Comparison of ENCODE assay signal across 9 mouse cellular contexts in the genomic region with DNA sequence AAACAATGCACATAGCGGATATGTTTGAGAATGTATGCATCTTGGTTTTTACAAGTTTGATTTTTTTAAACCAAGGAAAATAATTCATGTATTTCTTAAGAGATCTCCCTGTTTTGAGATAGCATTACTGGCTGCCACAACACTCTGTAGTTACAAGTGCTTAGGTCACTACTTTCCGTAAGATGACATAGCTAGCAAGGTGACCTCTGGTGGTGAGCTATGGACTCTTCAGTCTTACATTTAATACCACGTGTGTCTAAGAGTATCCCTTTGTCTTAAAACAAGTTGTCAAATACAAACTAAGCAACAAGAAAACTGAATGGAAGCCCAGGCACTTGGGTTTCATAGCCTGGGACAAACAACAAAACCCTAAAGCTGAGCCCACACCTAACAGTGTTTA. TPM values are rescaled to one million over a fixed set of nuclear protein-coding genes. Genes with fewer than 3 reads are reported as not detected.
DNase-seq lines count a peak whose midpoint lies in the region; ATAC-seq and TF ChIP-seq lines count a peak whose summit lies in the region.
"Had no signal": no experiment of that assay in that cellular context is flagged by ENCODE, and none has a peak within 500 bp of the region (broad histone marks: within the 10 kb centered on the region; RNA-seq: fewer than 3 reads in every experiment).

No protein-coding gene starts in this region.

- H3K4me2 ChIP-seq in limb, embryonic 14.5 days (replicated peaks; ENCODE audit: low read depth, low read length, severe bottlenecking): no peak overlapping the region
- H3K4me2 ChIP-seq: limb, embryonic 15.5 days had no signal

- peaks cover 71% of the 10 kb centered on the region for H3K36me3 ChIP-seq in limb, embryonic 14.5 days (ENCODE audit: control insufficient read depth, insufficient read depth, low read length)

- no peaks in the 10 kb centered on the region for H3K4me1 ChIP-seq in limb, embryonic 14.5 days (ENCODE audit: control insufficient read depth, insufficient read depth, low read length)
- H3K4me1 ChIP-seq: limb, embryonic 15.5 days had no signal

- no peaks in the 10 kb centered on the region for H3K27me3 ChIP-seq in limb, embryonic 14.5 days (ENCODE audit: control insufficient read depth, insufficient read depth, low read length)
- H3K27me3 ChIP-seq: limb, embryonic 15.5 days had no signal

- intact Hi-C loops in heart, postnatal 10 days (cut with DNase I): loop anchor here (2.0 to 10.0 kb wide), 4 partner anchors 69 to 497 kb away; partner anchors contain the start of gene Gypa

- WGBS in limb, embryonic 14.5 days: 49% methylated on average over 3 of the region's 3 CpGs

- peak; percentile 24 for DNase-seq in layer of hippocampus, adult 11-12 months (ENCODE audit: low spot score)
- DNase-seq in layer of hippocampus, postnatal 25 days (ENCODE audit: extremely low spot score in 1 of 2, low spot score in 1 of 2): no peak
- peak; percentile 55 for DNase-seq in ZHBTc4 (ENCODE audit: low read depth, low spot score)
- peak; percentile 63 to 64 for DNase-seq in heart, postnatal 10 days
- peak; percentile 87 for DNase-seq in limb, embryonic 14.5 days (ENCODE audit: low spot score)
- DNase-seq in retina, postnatal 1 day: peak; percentile 61
- no peak for DNase-seq in thymus, postnatal 36 days
- DNase-seq in cerebellum, adult 11-12 months: no peak

- TF ChIP-seq POLR2A in limb, embryonic 14.5 days (IDR thresholded peaks at IDR 0.05; ENCODE audit: borderline replicate concordance, extremely low read depth, insufficient read depth, insufficient read length): no peak

- ATAC-seq in limb, embryonic 14.5 days (ENCODE audit: low FRiP score, low read depth): peak; percentile 78; the same call in 1 of the 2 replicates

- H3K9me3 ChIP-seq in limb, embryonic 14.5 days (ENCODE audit: control insufficient read depth, low read length): no peaks in the 10 kb centered on the region
- H3K9me3 ChIP-seq: limb, embryonic 15.5 days had no signal

- no peak overlapping the region for H3K27ac ChIP-seq in limb, embryonic 14.5 days (replicated peaks; ENCODE audit: low read depth, low read length)
- H3K27ac ChIP-seq: limb, embryonic 15.5 days had no signal

- no peak overlapping the region for H3K4me3 ChIP-seq in limb, embryonic 14.5 days (replicated peaks; ENCODE audit: low read length)
- H3K4me3 ChIP-seq: limb, embryonic 15.5 days had no signal

- H3K9ac ChIP-seq in limb, embryonic 14.5 days (ENCODE audit: low read depth, low read length, severe bottlenecking): no peak overlapping the region
- H3K9ac ChIP-seq: limb, embryonic 15.5 days had no signal

RNA-seq across cellular contexts. Expression of gene Usp38, which starts 22.8 kb away (rescaled TPM):
- 10 to 100 TPM; 24.9 to 25.8 TPM for total RNA-seq in layer of hippocampus, postnatal 25 days (2021)
- 10 to 100 TPM; 22.3 to 23.3 TPM for total RNA-seq in heart, postnatal 10 days (2021)
- 10.9 and 11.6 TPM in 2 replicates for polyA plus RNA-seq in limb, embryonic 14.5 days (2012; rRNA removed)
- polyA plus RNA-seq in limb, embryonic 14.5 days (2014; fragmentation: Nextera tagmentation; extraction: Ambion mirVana): 22.6 and 24.1 TPM in 2 replicates

Comparison
In these comparisons a context has a peak if more than half of its experiments do, and no peak if none do; other contexts are left out.
1. DNase-seq: peak in layer of hippocampus, adult 11-12 months (single experiment), ZHBTc4 (single experiment), heart, postnatal 10 days (2 of 2), limb, embryonic 14.5 days (single experiment) and retina, postnatal 1 day (single experiment); none in layer of hippocampus, postnatal 25 days (0 of 2), thymus, postnatal 36 days (0 of 2) and cerebellum, adult 11-12 months (single experiment).